Mouse (Mus musculus) urinary bladder, adult 2 months (tissue): ENCODE measurements around the gene Areg. TPM values are rescaled to one million over a fixed set of nuclear protein-coding genes. Genes with fewer than 3 reads are reported as not detected.

Experiments used
- DNase-seq: peaks from one replicate; pipeline ENCODE4 v3.0.0; 2022; ENCODE audit warnings: low spot score
- polyA plus RNA-seq: library from polyadenylated mRNA; depleted of rRNA; stranded (reverse); fragments of >200 nt; gene quantifications from 2 replicates; pipeline ENCODE4 v1.2.3, GENCODE M21; 2012; rRNA removed

Gene Areg
- polyA plus RNA-seq, 1 experiment, result 2.3 TPM

DNA sequence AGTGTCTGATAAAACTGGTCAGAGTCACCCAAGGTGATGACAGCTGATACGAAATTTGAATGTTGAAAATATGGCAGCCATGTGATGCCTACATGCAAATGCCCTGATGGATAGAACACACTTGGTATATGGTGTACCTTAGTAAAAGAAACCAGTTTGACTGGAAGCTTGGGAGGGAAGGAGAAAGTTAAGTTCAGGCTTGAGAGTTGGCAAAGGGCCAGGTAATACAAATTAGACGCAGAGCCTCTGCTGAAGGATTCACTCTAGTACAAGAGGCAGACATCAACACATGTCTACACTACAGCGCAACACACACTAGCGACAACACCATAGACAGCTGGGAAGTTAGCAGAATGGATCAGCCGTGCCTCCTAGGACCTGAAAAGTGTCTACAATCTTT lies 27.2 kb downstream of the Areg start:
- no peak for DNase-seq

- no peak for DNase-seq
Measured at GRCm38 (mm10) chr5:91176397-91176796, 37.0 kb downstream of the Areg start.

DNA sequence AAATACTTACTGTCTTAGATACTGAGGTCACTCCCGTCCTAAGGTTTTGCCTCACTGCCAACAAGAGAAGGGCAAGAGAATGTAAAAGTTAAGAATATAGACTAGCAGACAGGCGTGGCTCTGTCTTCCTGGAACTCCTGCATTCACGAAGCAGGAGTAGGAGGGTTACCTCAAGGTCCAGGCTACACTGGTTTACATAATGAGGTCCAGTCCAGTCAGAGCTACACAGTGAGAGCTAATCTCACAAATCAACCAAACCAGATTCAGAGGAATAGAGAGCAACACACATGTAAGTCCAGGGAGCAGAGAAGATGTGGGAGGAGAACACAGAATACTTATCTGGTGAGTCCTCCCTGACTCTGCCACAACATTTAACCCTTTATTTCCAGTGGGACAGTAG lies 55.2 kb downstream of the Areg start:
- DNase-seq, result no peak

Other genes with a start within 250 kb of the Areg start
- 1.1 and 1.4 TPM in 2 replicates for gene Cxcl1, start 248.4 kb upstream of the Areg start, polyA plus RNA-seq
- 0.37 TPM in 1 of 2 replicates, not detected in the other for gene Cxcl2, start 235.7 kb upstream of the Areg start, polyA plus RNA-seq
- 25.9 and 32.4 TPM in 2 replicates for gene Mthfd2l, start 208.5 kb upstream of the Areg start, polyA plus RNA-seq
- 0.12 and 0.15 TPM in 2 replicates for gene Epgn, start 112.1 kb upstream of the Areg start, polyA plus RNA-seq
- 1.7 and 2.8 TPM in 2 replicates for gene Ereg, start 65.0 kb upstream of the Areg start, polyA plus RNA-seq